Mouse (Mus musculus) cerebellum, adult 18-20 months (tissue): ENCODE measurements around the gene Fbxw7.

Source experiments
- DNase-seq, 2 experiments: peaks; one replicate each; pipeline ENCODE4 v3.0.0; 2021

The Fbxw7 gene

DNA sequence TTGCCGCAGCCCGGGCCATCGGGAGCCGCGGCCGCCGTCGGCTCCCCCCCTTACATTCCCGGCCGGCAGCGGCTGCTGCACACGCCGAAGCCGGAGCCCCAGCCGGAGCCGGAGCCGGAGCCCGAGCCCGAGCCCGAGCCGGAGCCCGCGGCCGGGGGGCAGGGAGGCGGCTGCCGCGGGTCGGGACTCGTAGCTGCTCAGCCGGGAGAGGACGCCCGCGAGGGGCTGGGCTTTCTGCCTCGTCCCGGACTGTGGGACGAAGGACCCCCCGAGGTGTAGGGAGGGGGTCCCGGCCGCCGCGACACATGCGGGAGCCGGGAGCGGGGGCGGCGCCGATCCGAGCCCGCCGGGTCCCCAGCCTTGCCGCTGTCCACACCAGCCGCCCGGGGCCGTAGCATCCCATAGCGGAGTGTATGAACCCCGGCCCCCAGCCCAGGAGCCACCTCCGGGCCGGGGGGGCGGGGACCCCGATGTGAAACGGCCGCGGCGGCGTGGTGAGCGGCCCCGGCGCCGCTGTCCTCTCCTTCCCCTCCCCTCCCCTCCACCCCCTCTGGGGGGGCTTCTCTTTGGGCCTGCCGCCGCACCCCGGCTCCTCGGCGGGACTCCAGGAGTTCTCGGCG is at the start of gene Fbxw7:
TSS of gene Fbxw7 (plus strand) at position 507 of the 620 bp plus-strand sequence.
- DNase-seq = peak in 1 of 2 experiments; percentile 22

DNA sequence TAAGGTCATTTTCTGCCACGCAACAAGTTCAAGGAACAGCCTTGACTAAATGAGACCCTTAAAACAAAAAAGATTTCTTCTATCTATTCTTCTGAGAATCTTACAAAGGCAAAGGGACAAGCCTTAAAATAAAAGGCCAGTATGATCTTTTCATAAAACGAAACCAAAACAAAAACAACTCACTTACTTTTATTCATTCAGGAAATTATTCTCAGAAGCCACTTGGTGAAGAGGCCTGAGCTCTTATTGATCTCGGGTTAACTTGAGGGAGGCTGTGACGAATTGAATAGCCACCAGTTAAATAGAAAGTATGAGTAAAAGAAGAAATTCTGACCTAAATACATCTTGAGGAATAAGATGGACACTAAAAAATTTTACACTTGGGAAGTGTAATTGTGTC is 46.1 kb upstream of the Fbxw7 start:
- DNase-seq = no peak

DNA sequence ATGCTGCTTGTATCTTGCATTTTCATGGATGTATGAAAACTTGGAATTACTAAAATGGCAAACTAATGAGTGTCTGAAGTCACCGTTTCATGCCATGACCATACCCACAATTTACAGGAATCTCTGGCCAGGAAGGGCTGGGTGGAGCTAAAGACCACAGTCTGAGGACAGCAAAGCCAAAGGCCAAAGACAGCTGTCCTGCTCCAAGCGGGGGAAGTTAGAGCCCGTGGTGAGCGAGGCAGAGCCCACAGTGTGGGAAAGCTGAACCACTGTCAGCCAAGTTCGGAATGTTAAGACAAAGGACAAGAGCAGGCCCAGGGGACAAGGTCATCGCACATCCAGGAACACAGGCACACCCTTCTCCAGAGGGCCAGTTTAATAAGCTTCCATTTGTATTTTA is 45.7 kb upstream of the Fbxw7 start:
- no peak for DNase-seq

DNA sequence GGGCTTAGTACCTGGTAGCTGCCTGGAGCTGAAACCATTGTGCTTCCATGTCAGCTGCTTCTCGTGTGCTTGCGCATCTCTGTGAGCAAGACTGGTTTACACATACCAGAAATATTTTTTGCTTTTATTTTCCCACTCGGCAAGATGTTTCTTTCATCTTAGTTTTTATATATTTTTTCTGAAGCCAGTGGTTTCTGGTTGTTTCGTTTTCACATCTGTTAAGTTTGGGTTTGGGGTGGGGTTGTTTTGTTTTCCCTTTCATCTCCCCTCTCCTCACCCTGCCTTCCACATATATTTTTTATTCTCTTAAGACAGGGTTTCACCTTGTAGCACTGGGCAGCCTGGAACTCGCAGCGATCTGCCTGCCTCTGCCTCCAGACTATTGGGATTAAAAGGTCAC is 44.5 kb upstream of the Fbxw7 start:
- no peak for DNase-seq

DNA sequence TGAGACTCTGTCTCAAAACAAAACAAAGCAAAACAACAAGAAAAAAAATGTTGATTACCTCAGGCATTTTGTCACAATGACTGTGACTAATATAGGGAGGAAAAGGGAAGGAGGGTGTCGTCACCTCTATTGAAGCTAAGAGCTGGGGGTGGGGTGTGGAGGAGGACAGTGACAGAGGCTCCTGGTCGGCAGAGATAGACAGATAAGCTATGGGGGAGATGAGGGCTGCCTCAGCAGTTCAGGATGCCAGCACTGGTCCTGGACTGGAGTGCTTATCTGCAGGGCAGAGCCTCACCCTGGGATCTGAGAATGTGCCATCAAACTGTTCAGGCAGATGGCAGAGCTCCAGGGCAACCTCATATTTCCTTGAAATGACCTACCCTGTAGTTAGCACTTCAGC is 43.1 kb upstream of the Fbxw7 start:
- DNase-seq = no peak

DNA sequence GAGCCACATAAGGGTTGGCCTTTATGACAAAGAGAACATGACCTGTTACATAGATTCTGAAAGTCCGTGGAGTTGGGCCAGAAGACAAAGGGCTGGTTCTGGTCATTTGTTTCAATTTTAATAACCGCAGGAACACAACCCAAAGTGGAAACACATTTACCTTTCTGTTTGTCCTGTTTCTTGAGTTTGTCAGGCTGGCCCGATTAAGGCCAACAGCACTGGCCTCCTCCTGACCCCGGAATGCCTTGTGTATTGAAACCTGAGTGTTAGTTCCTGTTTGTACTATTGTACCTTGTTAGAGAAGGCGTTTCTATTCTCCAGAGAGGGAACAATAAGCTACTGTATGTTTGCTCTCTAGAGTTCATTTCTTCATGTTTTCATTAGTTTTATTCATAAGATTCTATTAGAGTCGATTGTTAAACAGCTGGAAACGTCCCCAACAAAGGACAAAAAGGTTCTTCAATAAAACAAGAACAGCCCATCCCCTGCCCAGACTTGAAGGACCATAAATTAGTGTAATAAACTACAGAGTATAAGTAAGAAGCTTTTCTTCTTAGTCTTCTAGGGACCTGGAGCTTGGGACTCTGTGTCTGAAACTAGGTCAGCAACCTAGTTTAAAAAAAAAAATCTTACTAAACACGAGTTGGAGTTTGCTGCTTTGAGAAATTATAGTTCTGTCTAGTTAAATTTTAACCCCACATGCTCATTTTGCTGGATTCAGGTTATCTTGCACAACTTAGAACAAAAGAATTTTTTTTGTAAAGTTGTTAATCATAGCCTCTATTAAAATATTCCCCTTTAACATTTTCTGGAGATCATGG is 40.6 kb upstream of the Fbxw7 start:
- DNase-seq = no peak

DNA sequence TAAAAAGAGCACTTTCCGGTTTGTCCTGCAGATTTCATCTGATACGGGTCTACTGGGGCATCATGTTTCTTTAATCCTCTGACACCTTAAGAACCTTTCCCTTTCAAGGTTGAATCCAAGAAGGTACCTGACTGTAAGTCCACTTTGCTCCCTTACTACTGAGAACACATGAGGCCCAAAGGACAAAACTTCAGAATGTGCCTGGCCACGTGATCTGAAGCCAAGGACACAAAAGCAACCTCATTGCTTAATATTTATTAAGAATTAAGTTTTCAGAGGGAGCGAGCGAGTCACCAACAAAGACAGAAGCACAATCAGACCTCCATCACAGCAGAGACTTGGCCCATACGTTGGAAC is 40.0 kb upstream of the Fbxw7 start:
- DNase-seq = no peak

DNA sequence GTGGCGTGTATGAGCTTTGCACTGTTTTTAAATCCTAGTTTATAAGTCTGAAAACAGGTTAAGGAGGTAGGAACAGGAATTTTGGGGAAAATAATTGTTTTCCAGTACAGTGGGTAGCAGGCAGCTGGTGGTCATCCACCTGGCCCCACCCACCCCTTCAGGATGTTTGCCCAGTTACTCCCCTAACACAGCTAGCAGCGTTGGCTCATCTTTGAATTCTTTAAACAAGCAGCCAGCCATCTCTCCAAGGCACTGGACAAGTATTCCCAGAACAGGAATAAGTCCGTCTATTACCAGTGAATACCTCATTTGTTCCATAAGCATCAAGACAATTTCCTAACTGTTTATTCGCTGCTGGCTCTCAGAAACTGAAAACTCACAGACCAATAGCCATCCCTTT is 39.5 kb upstream of the Fbxw7 start:
- DNase-seq = no peak

DNA sequence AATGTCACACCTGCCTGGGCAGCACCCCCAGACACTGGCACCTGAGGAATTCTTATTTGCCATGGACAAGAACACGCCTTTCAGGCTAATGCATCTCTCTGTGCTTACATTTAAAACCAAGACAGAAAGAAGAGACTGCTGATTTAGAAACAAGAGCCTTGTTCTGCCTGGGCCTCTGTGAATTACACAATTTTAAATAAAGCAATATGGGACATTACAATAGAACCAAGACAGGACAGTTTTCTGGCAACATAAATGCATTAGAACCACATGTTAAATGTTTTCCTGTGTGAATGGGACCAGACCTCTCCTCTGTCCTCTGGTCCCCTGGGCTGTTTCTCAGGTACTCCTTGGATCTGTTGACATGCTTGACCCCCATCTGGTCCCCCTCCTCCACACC is 39.0 kb upstream of the Fbxw7 start:
- DNase-seq = no peak

DNA sequence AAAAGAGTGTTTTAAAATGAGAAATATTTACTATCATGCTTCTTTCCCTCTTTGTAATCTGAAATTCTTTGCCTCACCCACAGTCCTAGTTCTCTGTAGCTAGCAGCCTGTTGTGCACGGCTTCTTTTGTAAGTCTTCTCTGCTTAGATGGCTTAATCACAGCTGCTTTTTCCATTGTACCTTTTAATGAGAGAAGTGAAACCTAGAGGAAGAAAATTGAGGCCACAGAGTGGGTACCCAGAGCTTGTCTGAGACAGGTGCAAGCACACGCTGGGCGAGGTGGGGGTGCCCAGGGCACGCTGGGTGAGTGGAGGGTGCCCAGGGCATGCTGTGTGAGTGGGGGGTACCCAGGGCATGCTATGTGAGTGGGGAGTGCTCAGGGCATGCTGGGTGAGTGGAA is 27.2 kb upstream of the Fbxw7 start:
- DNase-seq = no peak

DNA sequence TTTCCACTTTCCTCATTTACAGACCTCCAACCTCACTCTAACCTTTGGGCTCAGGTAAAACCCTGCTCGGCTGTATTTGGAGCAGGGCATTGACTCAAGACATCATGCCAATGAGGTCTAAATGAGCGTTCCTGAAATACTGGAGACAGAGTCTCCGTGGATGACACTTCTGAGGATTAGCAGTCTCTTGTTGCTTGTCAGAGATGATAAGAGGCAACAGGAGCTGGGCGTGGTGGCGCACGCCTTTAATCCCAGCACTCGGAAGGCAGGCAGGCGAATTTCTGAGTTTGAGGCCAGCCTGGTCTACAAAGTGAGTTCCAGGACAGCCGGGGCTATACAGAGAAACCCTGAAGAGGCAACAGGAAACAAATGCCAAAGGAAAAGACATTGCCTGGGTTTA is 11.0 kb upstream of the Fbxw7 start:
- DNase-seq = no peak

DNA sequence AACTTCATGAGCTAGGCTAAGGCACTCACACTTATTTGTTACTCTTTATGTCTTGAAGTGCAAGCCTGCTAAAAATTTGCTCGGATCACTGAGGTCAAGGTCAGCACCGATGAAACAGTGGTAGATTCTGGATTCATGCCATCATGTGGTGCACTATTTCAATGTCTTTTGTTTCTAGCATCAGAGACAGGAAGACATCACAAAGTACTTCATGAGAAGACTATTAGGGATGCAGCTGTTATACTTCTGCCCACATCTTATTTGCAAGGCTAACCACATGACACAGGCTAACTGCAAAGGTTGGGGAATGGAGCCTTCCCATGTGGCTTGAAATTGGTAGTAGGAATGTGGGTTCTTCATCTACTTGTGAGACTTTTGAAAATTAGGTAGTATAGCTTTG is 8.9 kb upstream of the Fbxw7 start:
- DNase-seq = no peak

DNA sequence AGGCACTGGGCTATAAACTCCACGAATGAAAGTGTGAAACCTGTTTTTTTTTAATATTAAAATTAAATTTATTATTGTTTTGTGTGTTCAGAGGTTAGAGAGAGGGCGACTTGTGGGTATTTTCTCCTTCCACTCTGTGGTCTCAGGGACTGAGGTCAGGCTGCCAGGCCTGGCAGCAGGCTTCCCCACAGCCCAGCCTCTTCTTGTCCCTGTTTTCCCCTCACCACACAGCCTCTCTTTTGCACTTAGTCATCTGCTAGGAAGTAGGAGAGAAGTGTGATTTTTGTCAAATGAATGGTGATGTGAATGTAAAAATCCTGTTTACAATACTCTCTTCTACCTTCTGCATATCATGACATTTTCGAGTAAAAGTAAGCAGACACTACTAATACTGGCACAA is 7.2 kb upstream of the Fbxw7 start:
- DNase-seq = no peak

DNA sequence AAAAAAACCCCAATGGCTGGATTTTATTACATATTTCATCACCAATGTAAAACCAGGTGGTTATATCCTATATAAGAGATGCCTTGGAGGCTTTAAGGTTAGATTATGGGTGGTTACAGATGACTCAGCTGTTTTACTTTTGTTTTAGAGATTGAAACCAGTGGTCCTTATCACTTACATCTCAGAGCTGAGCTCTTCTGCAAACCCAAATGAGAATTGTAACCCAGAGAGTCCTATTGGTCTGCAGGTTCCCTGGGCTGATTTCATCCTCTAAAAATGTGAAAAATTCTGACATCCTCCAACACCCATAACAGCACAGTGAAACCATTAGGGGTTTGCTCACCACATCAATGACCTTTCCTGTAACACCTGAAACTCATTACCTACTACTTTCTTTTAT is 6.2 kb upstream of the Fbxw7 start:
- DNase-seq = no peak

DNA sequence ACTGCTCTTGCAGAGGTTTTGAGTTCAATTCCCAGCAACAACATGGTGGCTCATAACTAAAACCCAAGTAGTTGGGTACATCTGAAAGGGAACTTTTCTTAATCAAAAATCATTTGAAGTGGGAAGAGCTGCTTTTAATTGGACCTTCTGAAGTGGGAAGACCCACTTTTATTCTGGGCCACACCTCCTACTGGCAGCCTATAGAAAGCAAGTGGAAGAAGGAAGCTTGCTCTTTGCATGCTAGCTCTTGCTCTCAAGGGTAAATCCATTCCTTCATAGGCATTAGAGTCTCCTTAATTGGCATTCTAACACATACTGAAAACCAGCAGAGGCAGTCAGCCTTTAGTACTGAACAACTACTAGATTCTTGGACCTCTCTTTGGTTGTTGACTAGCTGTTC is 4.3 kb upstream of the Fbxw7 start:
- DNase-seq = no peak

DNA sequence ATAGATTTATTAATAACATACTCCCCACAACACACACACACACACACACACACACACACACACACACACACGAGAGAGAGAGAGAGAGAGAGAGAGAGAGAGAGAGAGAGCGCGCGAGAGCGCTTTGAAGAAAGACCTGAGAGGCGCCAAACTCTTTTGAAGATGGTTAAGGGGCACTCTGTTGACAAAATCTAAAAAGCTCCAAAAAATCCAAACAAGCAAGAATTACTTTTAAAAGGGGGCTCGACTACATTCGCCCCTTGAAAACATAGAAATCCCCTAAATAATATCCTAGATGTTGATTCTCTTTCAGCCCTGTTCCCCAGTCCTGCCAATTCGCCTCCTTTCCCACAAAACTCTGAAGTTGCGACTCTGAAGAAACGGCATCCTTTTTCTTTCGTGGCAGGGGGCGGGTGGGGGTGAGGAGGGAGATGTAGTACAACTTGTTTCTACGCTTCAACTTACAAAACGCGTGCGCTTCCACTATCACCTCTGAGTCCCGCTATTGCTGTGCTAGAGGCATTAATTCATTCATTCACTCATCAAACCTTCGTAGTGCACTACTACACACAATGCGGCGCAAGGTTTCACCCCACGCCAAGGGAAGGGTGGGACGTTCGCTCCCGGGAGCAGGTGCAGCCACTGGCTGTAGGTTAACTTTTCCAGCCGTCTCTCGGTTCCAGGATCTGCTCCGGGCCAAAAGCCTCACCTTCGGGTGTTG is 1.5 kb upstream of the Fbxw7 start:
- DNase-seq = no peak

DNA sequence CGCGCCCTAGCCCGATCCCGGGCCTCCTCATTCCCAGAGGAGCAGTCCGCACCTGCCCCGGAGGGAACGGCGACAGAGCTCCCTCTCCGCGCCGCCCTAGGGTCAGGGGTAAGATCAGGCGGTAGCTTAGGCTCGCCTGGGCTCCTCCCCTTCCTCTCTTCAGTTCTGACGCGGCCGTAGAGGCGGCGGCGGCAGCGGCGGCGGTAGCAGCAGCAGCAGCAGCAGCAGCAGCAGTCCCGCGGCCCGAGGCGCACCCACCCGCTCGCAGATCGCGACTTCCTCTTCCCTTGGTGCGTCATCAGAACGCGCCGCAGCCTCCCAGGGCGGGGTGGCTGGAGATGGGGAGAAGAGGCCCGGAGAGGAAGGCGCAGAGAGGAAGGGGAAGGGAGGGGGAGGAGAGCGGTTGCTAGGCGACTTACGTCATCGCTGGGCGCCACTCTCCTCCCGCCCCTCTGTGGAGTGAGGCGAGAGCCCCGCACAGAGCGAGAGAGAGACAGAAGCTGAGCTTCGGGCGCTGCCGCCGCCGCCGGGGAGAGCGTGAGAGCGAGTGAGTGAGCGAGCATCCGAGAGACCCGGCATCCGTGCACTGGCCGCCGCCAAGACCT is 809 bp upstream of the Fbxw7 start:
- DNase-seq = peak; percentile 100

DNA sequence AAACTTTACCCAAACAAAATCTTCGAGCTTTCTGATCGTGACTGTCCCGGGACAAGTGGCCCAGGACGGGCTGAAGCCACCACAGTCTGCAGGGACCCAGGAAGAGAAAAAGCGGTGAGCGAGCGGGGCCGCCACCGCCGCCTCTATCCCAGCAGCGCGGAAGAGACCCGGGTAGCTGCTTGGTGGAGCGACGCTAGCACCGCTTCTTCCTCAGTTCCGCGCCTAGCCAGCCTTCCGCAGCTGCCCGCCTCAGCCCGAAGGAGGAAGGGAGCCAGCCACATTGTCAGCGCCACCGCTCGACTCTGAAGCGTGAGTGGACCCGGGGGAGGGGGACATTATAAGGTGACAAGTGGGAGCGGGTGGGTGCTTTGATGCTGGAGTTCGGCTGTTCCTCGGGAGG is 393 bp downstream of the Fbxw7 start:
- peak; percentile 25 to 28 for DNase-seq

DNA sequence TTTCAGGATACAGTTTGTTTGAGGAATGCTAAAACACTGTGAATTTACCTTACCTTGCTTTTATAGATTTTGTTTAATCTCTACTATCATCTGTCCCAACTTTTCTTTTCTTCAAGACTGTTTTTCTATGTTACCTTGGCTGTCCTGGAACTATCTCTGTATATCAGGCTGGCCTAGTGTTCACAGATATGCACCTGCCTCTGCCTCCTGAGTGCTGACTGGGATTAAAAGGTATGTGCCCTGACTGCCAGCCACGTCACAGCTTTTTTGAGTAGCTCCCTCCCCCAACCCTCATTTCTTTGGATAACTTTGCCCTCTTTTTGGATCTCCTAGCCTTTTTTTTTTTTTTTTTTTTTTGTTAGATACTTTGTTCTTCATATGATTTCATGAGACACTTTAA is 1.9 kb downstream of the Fbxw7 start:
- no peak for DNase-seq

DNA sequence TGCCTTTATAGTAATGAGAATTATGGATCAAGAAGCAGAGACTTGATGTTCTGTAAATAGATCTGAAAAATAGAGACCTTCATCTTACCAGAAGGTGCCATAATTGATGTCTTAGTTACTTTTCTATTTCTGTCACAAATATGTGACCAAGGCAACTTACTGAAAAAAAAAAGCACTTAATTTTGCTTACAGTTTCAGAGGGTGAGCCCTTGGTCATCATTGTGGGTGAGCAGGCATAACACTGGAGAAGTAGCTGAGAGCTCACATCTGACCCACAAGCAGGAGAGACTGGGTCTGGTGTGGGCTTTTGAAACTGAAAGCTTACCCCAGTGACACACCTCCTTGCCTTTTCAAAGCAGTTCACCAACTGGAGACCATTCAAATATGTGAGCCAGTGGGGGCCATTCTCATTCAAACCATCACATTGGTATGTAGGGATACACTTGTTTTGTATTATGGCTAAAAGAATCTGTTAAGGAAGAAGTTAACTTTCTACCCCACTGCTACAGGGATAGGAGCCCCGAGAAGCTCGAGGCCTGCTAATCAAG is 5.7 kb downstream of the Fbxw7 start:
- DNase-seq = no peak

DNA sequence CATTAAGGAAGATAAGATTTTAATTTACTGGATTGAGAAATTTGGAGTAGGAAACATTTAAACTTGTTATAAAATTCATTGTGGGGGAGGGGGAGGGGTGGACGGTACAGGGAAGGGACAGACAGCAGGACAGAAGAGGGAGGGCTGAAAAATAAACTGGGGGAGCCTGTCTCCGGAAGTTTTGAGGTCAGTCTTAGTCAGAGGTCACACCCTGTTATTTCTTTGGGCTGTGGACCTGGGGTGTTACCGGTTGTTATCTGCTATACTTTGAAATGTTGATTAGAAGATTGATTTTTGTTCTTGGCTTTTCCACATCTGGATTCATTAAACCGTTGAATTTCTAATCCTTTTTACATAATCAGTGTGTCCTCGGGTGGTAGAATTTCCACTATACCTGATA is 10.9 kb downstream of the Fbxw7 start:
- no peak for DNase-seq

DNA sequence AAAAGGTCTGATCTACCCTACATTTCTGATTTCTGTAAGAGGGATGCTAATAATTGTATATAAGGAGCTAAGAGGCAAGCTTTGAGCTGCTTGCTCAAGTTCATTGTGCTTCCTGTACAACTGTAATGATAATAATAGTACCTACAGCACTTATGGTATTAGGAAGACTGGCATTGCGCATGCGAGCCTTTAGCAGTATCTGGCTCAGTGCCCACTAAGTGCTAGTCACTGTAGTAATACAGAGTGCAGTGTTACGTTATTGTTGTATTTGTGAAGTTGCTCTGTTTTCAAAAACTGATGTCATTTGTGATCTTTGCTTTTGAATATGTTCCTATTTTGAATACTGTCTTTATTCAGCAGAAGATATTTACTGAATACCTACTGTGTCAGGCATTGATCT is 11.3 kb downstream of the Fbxw7 start:
- no peak for DNase-seq

DNA sequence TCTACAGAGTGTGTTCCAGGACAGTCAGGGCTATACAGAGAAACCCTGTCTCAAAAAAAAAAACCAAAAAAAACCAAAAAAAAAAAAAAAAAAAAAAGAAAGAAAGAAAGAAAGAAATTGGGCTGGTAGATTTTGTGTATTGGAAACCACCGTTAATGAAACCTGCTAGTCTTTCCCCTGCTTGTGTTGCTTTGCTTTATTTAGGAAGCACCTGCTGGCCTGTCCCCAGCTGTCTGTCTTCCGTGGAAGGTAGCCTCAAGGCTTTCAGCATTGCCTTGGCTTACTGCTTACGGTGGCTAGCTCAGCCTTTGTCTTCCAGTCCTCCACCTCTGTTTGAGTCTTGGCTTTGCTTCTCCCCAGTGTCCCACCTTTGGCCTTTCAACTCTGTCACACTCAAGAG is 11.9 kb downstream of the Fbxw7 start:
- no peak for DNase-seq

DNA sequence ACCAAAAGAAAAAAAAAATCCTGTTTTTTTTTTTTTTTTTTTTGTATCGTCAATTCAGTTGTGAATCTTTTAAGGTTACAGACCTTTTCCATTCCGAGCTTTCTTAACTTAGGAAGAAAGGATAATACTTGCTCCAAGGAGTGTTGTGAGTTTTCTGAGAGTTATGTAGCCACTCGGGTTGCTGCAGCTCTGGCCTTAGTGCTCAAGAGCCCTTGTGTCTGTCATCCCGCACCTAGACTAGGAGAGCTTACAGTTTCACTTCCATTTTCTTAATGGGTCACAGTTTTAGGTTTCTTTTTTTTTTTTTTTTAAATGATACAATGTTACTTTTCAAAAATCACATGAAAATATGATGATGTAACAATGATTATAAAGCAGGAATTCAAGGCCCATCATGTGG is 12.5 kb downstream of the Fbxw7 start:
- no peak for DNase-seq
